Mouse (Mus musculus): ENCODE measurements around the gene Rhoa. TPM values are rescaled to one million over a fixed set of nuclear protein-coding genes. Genes with fewer than 3 reads are reported as not detected.
"Not testable (repeated sequence)": the region's sequence is repeated elsewhere in the genome, so short reads cannot be mapped to it uniquely, and the experiment has no call there.

Rhoa gene
- polyA plus RNA-seq, 1 experiment from 2014 or later, result 224 TPM

DNA sequence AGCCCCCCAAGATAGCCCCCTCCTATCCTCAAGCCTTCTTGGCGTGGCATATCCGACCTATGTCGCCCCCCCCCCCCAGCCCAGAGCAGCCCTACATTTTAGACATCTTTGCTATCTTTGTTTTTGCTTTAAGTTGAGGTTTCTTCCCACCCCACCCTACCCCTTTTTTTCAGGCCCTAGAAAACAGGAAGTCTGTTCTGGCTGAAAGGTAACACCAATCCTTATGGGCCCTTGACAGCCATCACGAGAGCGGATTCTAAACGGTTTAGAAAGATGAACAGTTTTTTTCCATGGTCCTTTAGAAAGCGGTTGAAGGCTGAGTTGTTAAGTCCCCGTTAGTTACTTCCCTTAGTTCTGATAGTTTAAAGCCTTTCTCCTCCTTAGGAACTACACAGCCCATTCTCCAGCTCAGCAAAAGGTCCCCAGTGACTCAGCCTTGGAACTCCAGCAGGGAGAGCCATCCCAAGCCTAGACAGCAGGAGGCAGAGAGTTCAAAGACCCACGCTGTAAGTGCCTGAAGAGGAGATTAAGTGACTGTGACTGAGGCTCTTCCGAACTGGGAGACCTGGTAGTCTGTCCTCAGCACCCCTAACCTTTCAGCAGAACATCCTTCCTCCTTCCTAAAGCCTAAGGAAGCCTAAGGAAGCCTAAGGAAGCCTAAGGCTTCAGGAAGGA is 39.5 kb upstream of the Rhoa start:
- H3K4me2 ChIP-seq (ENCODE audit: low read length), result no peak overlapping the region
- H3K36me3 ChIP-seq (ENCODE audit: control insufficient read depth, insufficient read depth, low read length), result no peaks in the 10 kb centered on the region
- DNase-seq (no peak), ATAC-seq (ENCODE audit: low FRiP score, low TSS enrichment) (no peak)
- H3K9me3 ChIP-seq (ENCODE audit: control insufficient read depth, low read length), result no peaks in the 10 kb centered on the region
- no peak overlapping the region for H3K4me3 ChIP-seq (replicated peaks; ENCODE audit: low read depth, low read length)
- H3K27ac ChIP-seq (replicated peaks; ENCODE audit: low read depth, low read length), result no peak overlapping the region
- H3K4me1 ChIP-seq (ENCODE audit: control insufficient read depth, insufficient read depth, low read length), result peaks cover 15% of the 10 kb centered on the region
- WGBS, result 58% methylated on average over 10 of the region's 10 CpGs
- no peaks in the 10 kb centered on the region for H3K27me3 ChIP-seq (ENCODE audit: control insufficient read depth, insufficient read depth, low read length)
- no peak overlapping the region for H3K9ac ChIP-seq (replicated peaks; ENCODE audit: low read length)

- H3K36me3 ChIP-seq (ENCODE audit: control insufficient read depth, insufficient read depth, low read length), result no peaks in the 10 kb centered on the region
- H3K4me2 ChIP-seq (ENCODE audit: low read length), result no peak overlapping the region
- no peaks in the 10 kb centered on the region for H3K9me3 ChIP-seq (ENCODE audit: control insufficient read depth, low read length)
- peaks cover 2% of the 10 kb centered on the region for H3K4me1 ChIP-seq (ENCODE audit: control insufficient read depth, insufficient read depth, low read length)
- H3K27me3 ChIP-seq (ENCODE audit: control insufficient read depth, insufficient read depth, low read length), result no peaks in the 10 kb centered on the region
- no peak overlapping the region for H3K27ac ChIP-seq (replicated peaks; ENCODE audit: low read depth, low read length)
- WGBS, result 88% methylated on average over 7 of the region's 7 CpGs
- H3K9ac ChIP-seq (replicated peaks; ENCODE audit: low read length), result no peak overlapping the region
- no peak overlapping the region for H3K4me3 ChIP-seq (replicated peaks; ENCODE audit: low read depth, low read length)
- ATAC-seq (ENCODE audit: low FRiP score, low TSS enrichment) (no peak), DNase-seq (no peak)
Measured at GRCm38 (mm10) chr9:108267691-108268090, 38.2 kb upstream of the Rhoa start.

GRCm38 (mm10) chr9:108268701-108269100 is 37.2 kb upstream of the Rhoa start:
- not testable (repeated sequence) for H3K9ac ChIP-seq (replicated peaks; ENCODE audit: low read length); DNase-seq; H3K27me3 ChIP-seq (ENCODE audit: control insufficient read depth, insufficient read depth, low read length); H3K36me3 ChIP-seq (ENCODE audit: control insufficient read depth, insufficient read depth, low read length); H3K4me2 ChIP-seq (ENCODE audit: low read length); H3K27ac ChIP-seq (replicated peaks; ENCODE audit: low read depth, low read length); H3K9me3 ChIP-seq (ENCODE audit: control insufficient read depth, low read length); ATAC-seq (ENCODE audit: low FRiP score, low TSS enrichment); H3K4me3 ChIP-seq (replicated peaks; ENCODE audit: low read depth, low read length); H3K4me1 ChIP-seq (ENCODE audit: control insufficient read depth, insufficient read depth, low read length)
- 89% methylated on average over 6 of the region's 7 CpGs for WGBS

- Histone ChIP-seq H3K4me2 (ENCODE audit: low read length) (no peak overlapping the region), H3K9ac (replicated peaks; ENCODE audit: low read length) (no peak overlapping the region; the same call in 1 of the 2 replicates), H3K27me3 (ENCODE audit: control insufficient read depth, insufficient read depth, low read length) (no peaks in the 10 kb centered on the region), H3K4me3 (replicated peaks; ENCODE audit: low read depth, low read length) (no peak overlapping the region), H3K4me1 (ENCODE audit: control insufficient read depth, insufficient read depth, low read length) (no peaks in the 10 kb centered on the region), H3K9me3 (ENCODE audit: control insufficient read depth, low read length) (no peaks in the 10 kb centered on the region), H3K27ac (replicated peaks; ENCODE audit: low read depth, low read length) (no peak overlapping the region), H3K36me3 (ENCODE audit: control insufficient read depth, insufficient read depth, low read length) (no peaks in the 10 kb centered on the region)
- no peak for DNase-seq
- no peak for ATAC-seq (ENCODE audit: low FRiP score, low TSS enrichment)
- 56% methylated on average over 2 of the region's 2 CpGs for WGBS
Measured at GRCm38 (mm10) chr9:108271941-108272340, 34.0 kb upstream of the Rhoa start.

GRCm38 (mm10) chr9:108272691-108273090 is 33.2 kb upstream of the Rhoa start:
- WGBS, result 70% methylated on average over 5 of the region's 5 CpGs

GRCm38 (mm10) chr9:108273485-108273884 is 32.4 kb upstream of the Rhoa start:
- no peak overlapping the region for H3K4me3 ChIP-seq (replicated peaks; ENCODE audit: low read depth, low read length)
- H3K4me1 ChIP-seq (ENCODE audit: control insufficient read depth, insufficient read depth, low read length), result no peaks in the 10 kb centered on the region
- H3K9me3 ChIP-seq (ENCODE audit: control insufficient read depth, low read length), result no peaks in the 10 kb centered on the region
- no peaks in the 10 kb centered on the region for H3K27me3 ChIP-seq (ENCODE audit: control insufficient read depth, insufficient read depth, low read length)
- no peak for ATAC-seq (ENCODE audit: low FRiP score, low TSS enrichment)
- no peak overlapping the region for H3K9ac ChIP-seq (replicated peaks; ENCODE audit: low read length)
- H3K36me3 ChIP-seq (ENCODE audit: control insufficient read depth, insufficient read depth, low read length), result no peaks in the 10 kb centered on the region
- no peak overlapping the region for H3K27ac ChIP-seq (replicated peaks; ENCODE audit: low read depth, low read length)
- no peak for DNase-seq
- 66% methylated on average over 4 of the region's 4 CpGs for WGBS
- H3K4me2 ChIP-seq (ENCODE audit: low read length), result no peak overlapping the region

More at GRCm38 (mm10) chr9:108272691-108273090, 33.2 kb upstream of the Rhoa start:
- ATAC-seq (ENCODE audit: low FRiP score, low TSS enrichment) (no peak), DNase-seq (no peak)
- H3K9ac ChIP-seq (replicated peaks; ENCODE audit: low read length), result no peak overlapping the region
- no peak overlapping the region for H3K4me3 ChIP-seq (replicated peaks; ENCODE audit: low read depth, low read length)
- no peaks in the 10 kb centered on the region for H3K4me1 ChIP-seq (ENCODE audit: control insufficient read depth, insufficient read depth, low read length)
- H3K27me3 ChIP-seq (ENCODE audit: control insufficient read depth, insufficient read depth, low read length), result no peaks in the 10 kb centered on the region
- H3K36me3 ChIP-seq (ENCODE audit: control insufficient read depth, insufficient read depth, low read length), result no peaks in the 10 kb centered on the region
- H3K9me3 ChIP-seq (ENCODE audit: control insufficient read depth, low read length), result no peaks in the 10 kb centered on the region
- H3K27ac ChIP-seq (replicated peaks; ENCODE audit: low read depth, low read length), result no peak overlapping the region
- H3K4me2 ChIP-seq (ENCODE audit: low read length), result no peak overlapping the region

GRCm38 (mm10) chr9:108274476-108275330 is 31.2 kb upstream of the Rhoa start:
- Histone ChIP-seq H3K27me3 (ENCODE audit: control insufficient read depth, insufficient read depth, low read length) (no peaks in the 10 kb centered on the region), H3K36me3 (ENCODE audit: control insufficient read depth, insufficient read depth, low read length) (no peaks in the 10 kb centered on the region), H3K27ac (replicated peaks; ENCODE audit: low read depth, low read length) (no peak overlapping the region), H3K4me3 (replicated peaks; ENCODE audit: low read depth, low read length) (no peak overlapping the region), H3K4me2 (ENCODE audit: low read length) (no peak overlapping the region), H3K9me3 (ENCODE audit: control insufficient read depth, low read length) (no peaks in the 10 kb centered on the region), H3K9ac (replicated peaks; ENCODE audit: low read length) (no peak overlapping the region), H3K4me1 (ENCODE audit: control insufficient read depth, insufficient read depth, low read length) (no peaks in the 10 kb centered on the region)
- DNase-seq (no peak), ATAC-seq (ENCODE audit: low FRiP score, low TSS enrichment) (no peak)
- WGBS, result 81% methylated on average over 5 of the region's 5 CpGs

DNA sequence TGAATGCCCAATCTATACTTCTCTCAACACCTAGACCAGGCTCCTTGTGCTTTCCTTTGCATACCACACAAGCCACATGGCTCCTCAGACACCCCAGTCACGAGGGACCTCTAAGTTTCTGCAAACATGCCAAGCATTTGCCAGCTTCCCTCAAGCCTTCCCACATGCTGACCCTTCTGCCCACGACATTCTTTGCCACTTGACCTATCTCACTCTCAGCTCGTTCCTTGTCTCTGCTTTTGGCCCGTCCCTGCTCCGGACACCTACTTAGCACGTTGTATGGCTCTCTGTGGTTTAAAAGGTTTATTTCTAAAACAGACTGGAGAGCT is 30.6 kb upstream of the Rhoa start:
- WGBS, result 74% methylated on average over 6 of the region's 6 CpGs
- H3K9me3 ChIP-seq (ENCODE audit: control insufficient read depth, low read length), result no peaks in the 10 kb centered on the region
- DNase-seq, result no peak

More for the DNA sequence above, 30.6 kb upstream of the Rhoa start:
- Histone ChIP-seq H3K9ac (replicated peaks; ENCODE audit: low read length) (no peak overlapping the region), H3K4me3 (replicated peaks; ENCODE audit: low read depth, low read length) (no peak overlapping the region), H3K4me1 (ENCODE audit: control insufficient read depth, insufficient read depth, low read length) (no peaks in the 10 kb centered on the region), H3K4me2 (ENCODE audit: low read length) (no peak overlapping the region), H3K27me3 (ENCODE audit: control insufficient read depth, insufficient read depth, low read length) (no peaks in the 10 kb centered on the region), H3K27ac (replicated peaks; ENCODE audit: low read depth, low read length) (no peak overlapping the region), H3K36me3 (ENCODE audit: control insufficient read depth, insufficient read depth, low read length) (no peaks in the 10 kb centered on the region)
- no peak for ATAC-seq (ENCODE audit: low FRiP score, low TSS enrichment)
